Mouse (Mus musculus) CH12.LX (cell line): ENCODE data around the gene Pdhb.

Experiments
- CHD1 ChIP-seq: IDR thresholded peaks from 2 replicates; pipeline ENCODE4 v1.6.1; 2012; ENCODE audit warnings: low read depth, low read length, improper control_type of control experiment, inconsistent platforms
- CHD2 ChIP-seq: IDR thresholded peaks from 2 replicates; pipeline ENCODE4 v1.6.1; 2011; ENCODE audit warnings: low read length, improper control_type of control experiment
- CTCF ChIP-seq, 2 experiments: IDR thresholded peaks in 1 of 2; conservative IDR thresholded peaks in 1 of 2; 2 replicates each; pipeline ENCODE4 v1.5.1; 2011 to 2012; ENCODE audit warnings: low read depth in 2 of 2, low read length in 2 of 2, improper control_type of control experiment in 1 of 2, inconsistent platforms in 1 of 2, mild to moderate bottlenecking in 1 of 2, moderate library complexity in 1 of 2
- E2F4 ChIP-seq: IDR thresholded peaks from 2 replicates; pipeline ENCODE4 v1.6.1; 2011; ENCODE audit warnings: low read depth, low read length, improper control_type of control experiment; ENCODE audit not compliant: insufficient replicate concordance
- EP300 ChIP-seq: IDR thresholded peaks from 2 replicates; pipeline ENCODE4 v1.6.1; 2011; ENCODE audit warnings: low read length, improper control_type of control experiment
- JUND ChIP-seq: conservative IDR thresholded peaks from 2 replicates; pipeline ENCODE4 v1.6.1; 2011; ENCODE audit warnings: low read depth, low read length, improper control_type of control experiment
- KAT2A ChIP-seq: IDR thresholded peaks from 2 replicates; pipeline ENCODE4 v1.6.1; 2012; ENCODE audit warnings: low read length, improper control_type of control experiment, inconsistent platforms; ENCODE audit not compliant: insufficient replicate concordance
- PAX5 ChIP-seq: IDR thresholded peaks from 2 replicates; pipeline ENCODE4 v1.6.1; 2012; ENCODE audit warnings: low read length, inconsistent platforms, mixed read lengths
- POLR2A ChIP-seq: IDR thresholded peaks from 2 replicates; pipeline ENCODE4 v1.6.1; 2011; ENCODE audit warnings: low read depth, mild to moderate bottlenecking, improper control_type of control experiment, low read length
- SMC3 ChIP-seq: IDR thresholded peaks from 2 replicates; pipeline ENCODE4 v1.6.1; 2011; ENCODE audit warnings: low read depth, low read length, improper control_type of control experiment
- USF1 ChIP-seq: IDR thresholded peaks from 2 replicates; pipeline ENCODE4 v1.6.1; 2014; ENCODE audit warnings: low read depth, mild to moderate bottlenecking, inconsistent platforms, low read length, improper control_type of control experiment
- ZC3H11A ChIP-seq: IDR thresholded peaks from 2 replicates; pipeline ENCODE4 v1.6.1; 2012; ENCODE audit warnings: low read depth, mild to moderate bottlenecking, inconsistent platforms, low read length, improper control_type of control experiment
- ZKSCAN1 ChIP-seq: IDR thresholded peaks from 2 replicates; pipeline ENCODE4 v1.6.1; 2012; ENCODE audit warnings: low read depth, inconsistent platforms, low read length, improper control_type of control experiment, borderline replicate concordance
- ZMIZ1 ChIP-seq: IDR thresholded peaks from 2 replicates; pipeline ENCODE4 v1.6.1; 2012; ENCODE audit warnings: low read depth, mild to moderate bottlenecking, inconsistent platforms, low read length, improper control_type of control experiment

DNA sequence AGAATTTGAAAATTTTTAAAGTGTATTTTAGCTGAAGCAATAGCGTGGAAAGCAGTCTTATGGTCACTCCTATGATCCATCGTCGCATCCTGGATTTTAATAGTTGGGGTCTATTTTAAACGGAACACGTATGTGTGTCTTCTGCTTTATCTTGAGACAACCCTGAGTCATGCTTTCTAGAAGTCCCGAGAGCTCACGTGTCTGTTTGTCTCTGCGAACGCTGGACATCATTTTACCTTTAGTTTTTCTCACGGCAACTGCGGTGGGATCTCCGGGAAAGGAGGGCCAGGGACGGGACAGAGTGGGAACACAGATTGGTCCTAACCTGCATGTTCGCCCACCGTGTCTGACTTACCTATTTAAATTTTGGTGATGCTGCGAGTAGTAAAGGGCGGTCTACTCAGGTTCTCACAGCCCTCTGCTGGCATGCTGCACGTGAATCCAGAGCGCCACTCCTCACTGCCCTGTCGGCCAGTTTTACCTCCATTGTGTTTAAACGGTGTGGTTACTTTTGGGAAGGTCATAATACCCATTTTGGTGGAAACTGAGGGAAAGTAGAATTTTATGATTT, 42.5 kb upstream of the Pdhb start:
- TF ChIP-seq SMC3 (no peak), KAT2A (no peak), EP300 (no peak), CTCF (conservative IDR thresholded peaks at IDR 0.05 in 1 of 2, IDR thresholded peaks at IDR 0.05 in 1 of 2; ENCODE audit: low read depth in 2 of 2, low read length in 2 of 2) (no peak), POLR2A (no peak), CHD1 (no peak), ZKSCAN1 (no peak), E2F4 (no peak), PAX5 (no peak), JUND (no peak), ZMIZ1 (no peak), ZC3H11A (no peak), CHD2 (no peak), USF1 (no peak)
